Mouse (Mus musculus) stomach, postnatal 0 days (tissue): Measurements from ENCODE around the gene Gad1. TPM values are rescaled to one million over a fixed set of nuclear protein-coding genes. Genes with fewer than 3 reads are reported as not detected.

ENCODE experiments used
- ATAC-seq: fragments of 200-750 bp; cut with Nextera tagmentation; 2 replicates; pipeline ENCODE4 v1.8.0; 2017; ENCODE audit not compliant: low FRiP score, low TSS enrichment
- DNase-seq: peaks from one replicate; pipeline ENCODE4 v3.0.0-alpha.2; 2016; ENCODE audit warnings: low spot score
- H3K27ac ChIP-seq: fragments of 300-500 bp; sonication (generic); replicated peaks from 2 replicates; pipeline ENCODE4 v1.5.1; 2014; ENCODE audit warnings: mild to moderate bottlenecking, control low read depth
- H3K27me3 ChIP-seq: fragments of 300-500 bp; sonication (generic); 2 replicates; pipeline ENCODE4 v1.6.1; 2014; ENCODE audit warnings: low read length; ENCODE audit not compliant: control insufficient read depth, insufficient read depth
- H3K36me3 ChIP-seq: fragments of 300-500 bp; sonication (generic); 2 replicates; pipeline ENCODE4 v1.6.1; 2014; ENCODE audit warnings: low read length, mixed read lengths; ENCODE audit not compliant: control insufficient read depth, insufficient read depth
- H3K4me1 ChIP-seq: fragments of 300-500 bp; sonication (generic); replicated peaks from 2 replicates; pipeline ENCODE4 v1.6.1; 2014; ENCODE audit warnings: antibody characterized with exemption; ENCODE audit not compliant: control insufficient read depth, insufficient read depth
- H3K4me2 ChIP-seq: fragments of 300-500 bp; sonication (generic); replicated peaks from 2 replicates; pipeline ENCODE4 v1.6.1; 2014; ENCODE audit warnings: low read depth, mild to moderate bottlenecking, control low read depth, moderate library complexity
- H3K4me3 ChIP-seq: fragments of 300-500 bp; sonication (generic); 2 replicates; pipeline ENCODE4 v1.5.1; 2014; ENCODE audit warnings: low read depth, low read length, control low read depth
- H3K9ac ChIP-seq: fragments of 300-500 bp; sonication (generic); 2 replicates; pipeline ENCODE4 v1.6.1; 2014; ENCODE audit warnings: mild to moderate bottlenecking, low read length, control low read depth, mixed read lengths
- H3K9me3 ChIP-seq: fragments of 300-500 bp; sonication (generic); 2 replicates; pipeline ENCODE4 v1.6.1; 2016; ENCODE audit warnings: low read length; ENCODE audit not compliant: control insufficient read depth
- CTCF ChIP-seq: IDR thresholded peaks from 2 replicates; pipeline ENCODE4 v1.5.1; 2016; ENCODE audit warnings: antibody characterized with exemption, low read depth, mild to moderate bottlenecking, moderate library complexity
- EP300 ChIP-seq: optimal IDR thresholded peaks from 2 replicates; pipeline ENCODE3; 2016; ENCODE audit warnings: antibody characterized with exemption
- WGBS: fragments of 180-500 bp; shearing (Covaris S2); extraction: QIAGEN DNeasy Blood & Tissue Kit; methylation state at CpG from one replicate; pipeline ENCODE4 v1.1.7; 2014; 5-methylcytosine and 5-hydroxymethylcytosine counted together
- polyA plus RNA-seq: library from polyadenylated mRNA; unstranded; fragments of >200 nt; fragmentation: Nextera tagmentation; extraction: Ambion mirVana; gene quantifications from 2 replicates; pipeline ENCODE4 v1.2.1, GENCODE M21; 2015

The Gad1 gene
- polyA plus RNA-seq, 1 experiment from 2014 or later: 0.02 TPM

GRCm38 (mm10) chr2:70566603-70566981, 13.7 kb downstream of the Gad1 start:
- H3K4me2 ChIP-seq: no peak overlapping the region
- WGBS: 3% methylated on average over 18 of the region's 18 CpGs
- no peaks in the 10 kb centered on the region for H3K4me1 ChIP-seq
- H3K9me3 ChIP-seq: no peaks in the 10 kb centered on the region
- no peaks in the 10 kb centered on the region for H3K36me3 ChIP-seq
- H3K9ac ChIP-seq: no peak overlapping the region
- H3K27ac ChIP-seq: no peak overlapping the region
- no peak overlapping the region for H3K4me3 ChIP-seq
- TF ChIP-seq CTCF (no peak), EP300 (no peak)
- peaks cover 34% of the 10 kb centered on the region for H3K27me3 ChIP-seq
- ATAC-seq (no peak), DNase-seq (no peak)

GRCm38 (mm10) chr2:70567071-70567681, 14.3 kb downstream of the Gad1 start:
- Histone ChIP-seq H3K4me1 (no peaks in the 10 kb centered on the region), H3K4me3 (no peak overlapping the region; the same call in 1 of the 2 replicates), H3K27ac (no peak overlapping the region), H3K9me3 (no peaks in the 10 kb centered on the region), H3K36me3 (no peaks in the 10 kb centered on the region), H3K4me2 (no peak overlapping the region), H3K9ac (no peak overlapping the region), H3K27me3 (peaks cover 31% of the 10 kb centered on the region)
- DNase-seq (peak; percentile 69), ATAC-seq (peak; percentile 58; the same call in 1 of the 2 replicates)
- 8% methylated on average over 23 of the region's 23 CpGs for WGBS
- peak; percentile 67 for TF ChIP-seq CTCF
- no peak for TF ChIP-seq EP300

GRCm38 (mm10) chr2:70567682-70568077, 14.8 kb downstream of the Gad1 start:
- Histone ChIP-seq H3K4me3 (peak overlapping the region; percentile 34), H3K4me1 (no peaks in the 10 kb centered on the region), H3K27ac (no peak overlapping the region), H3K4me2 (peak overlapping the region; percentile 58), H3K27me3 (peaks cover 26% of the 10 kb centered on the region), H3K36me3 (no peaks in the 10 kb centered on the region), H3K9me3 (no peaks in the 10 kb centered on the region), H3K9ac (no peak overlapping the region)
- DNase-seq (no peak), ATAC-seq (no peak)
- no peak for TF ChIP-seq CTCF
- no peak for TF ChIP-seq EP300
- WGBS: under 1% methylated on average over 12 of the region's 12 CpGs

GRCm38 (mm10) chr2:70568198-70568941, 15.5 kb downstream of the Gad1 start:
- H3K9ac ChIP-seq: no peak overlapping the region
- peak overlapping the region; percentile 58 for H3K4me2 ChIP-seq
- H3K9me3 ChIP-seq: no peaks in the 10 kb centered on the region
- peak overlapping the region; percentile 34 for H3K4me3 ChIP-seq
- no peaks in the 10 kb centered on the region for H3K4me1 ChIP-seq
- no peak for TF ChIP-seq EP300
- no peak for TF ChIP-seq CTCF
- ATAC-seq (no peak), DNase-seq (peak; percentile 23)
- H3K27me3 ChIP-seq: peaks cover 22% of the 10 kb centered on the region
- no peaks in the 10 kb centered on the region for H3K36me3 ChIP-seq
- no peak overlapping the region for H3K27ac ChIP-seq
- 1% methylated on average over 34 of the region's 34 CpGs for WGBS

- no peak overlapping the region for H3K4me2 ChIP-seq
- no peak for ATAC-seq
Observed at GRCm38 (mm10) chr2:70571698-70572097, 18.8 kb downstream of the Gad1 start.

DNA sequence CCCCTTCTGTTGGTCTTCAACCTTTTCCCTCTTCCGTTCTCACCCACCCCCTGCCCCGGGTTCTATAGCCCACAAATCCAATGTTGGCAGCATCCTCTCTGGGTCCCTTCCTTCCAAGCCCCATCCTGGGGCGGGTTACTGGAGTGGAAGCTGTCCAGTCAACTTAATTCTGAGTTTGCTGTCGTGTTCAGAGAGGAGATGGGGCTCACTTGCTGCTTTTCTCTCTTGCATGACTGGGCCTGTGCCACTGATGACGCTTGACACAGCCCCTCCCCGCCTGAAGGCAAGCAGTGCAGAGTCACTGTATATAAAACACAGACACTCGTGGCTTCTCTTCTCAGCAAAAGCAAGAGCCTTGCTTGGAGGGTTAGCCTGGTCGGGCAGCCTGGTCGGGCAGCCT, 19.4 kb downstream of the Gad1 start:
- no peaks in the 10 kb centered on the region for H3K9me3 ChIP-seq
- H3K4me1 ChIP-seq: no peaks in the 10 kb centered on the region
- WGBS: 49% methylated on average over 9 of the region's 9 CpGs
- no peak overlapping the region for H3K27ac ChIP-seq
- no peak overlapping the region for H3K4me2 ChIP-seq
- DNase-seq (no peak), ATAC-seq (no peak)
- TF ChIP-seq CTCF (no peak), EP300 (no peak)
- H3K36me3 ChIP-seq: no peaks in the 10 kb centered on the region
- no peak overlapping the region for H3K4me3 ChIP-seq
- no peak overlapping the region for H3K9ac ChIP-seq
- H3K27me3 ChIP-seq: peaks cover 8% of the 10 kb centered on the region

More at GRCm38 (mm10) chr2:70571698-70572097, 18.8 kb downstream of the Gad1 start:
- DNase-seq: no peak
- H3K27ac ChIP-seq: no peak overlapping the region
- WGBS: 46% methylated on average over 4 of the region's 4 CpGs
- no peak overlapping the region for H3K9ac ChIP-seq
- H3K4me3 ChIP-seq: no peak overlapping the region
- peaks cover 8% of the 10 kb centered on the region for H3K27me3 ChIP-seq
- TF ChIP-seq EP300: no peak
- TF ChIP-seq CTCF: no peak
- H3K36me3 ChIP-seq: no peaks in the 10 kb centered on the region
- H3K4me1 ChIP-seq: no peaks in the 10 kb centered on the region
- no peaks in the 10 kb centered on the region for H3K9me3 ChIP-seq
